Mouse (Mus musculus) hindbrain, postnatal 0 days (tissue): Measurements from ENCODE around the gene Gm39566. TPM values are rescaled to one million over a fixed set of nuclear protein-coding genes. Genes with fewer than 3 reads are reported as not detected.

Experiments
- ATAC-seq: fragments of 200-750 bp; cut with Nextera tagmentation; 2 replicates; pipeline ENCODE4 v1.8.0; 2017; ENCODE audit warnings: mild to moderate bottlenecking, moderate TSS enrichment, moderate library complexity
- DNase-seq: peaks from one replicate; pipeline ENCODE4 v3.0.0-alpha.2; 2015; ENCODE audit warnings: low spot score
- H3K27ac ChIP-seq: fragments of 300-500 bp; sonication (generic); 2 replicates; pipeline ENCODE4 v1.5.1; 2014; ENCODE audit warnings: mild to moderate bottlenecking
- H3K27me3 ChIP-seq: fragments of 300-500 bp; sonication (generic); 2 replicates; pipeline ENCODE4 v1.6.1; 2014; ENCODE audit warnings: low read length, mixed read lengths; ENCODE audit not compliant: insufficient read depth
- H3K36me3 ChIP-seq: fragments of 300-500 bp; sonication (generic); 2 replicates; pipeline ENCODE4 v1.6.1; 2014; ENCODE audit warnings: low read length, mixed read lengths; ENCODE audit not compliant: insufficient read depth
- H3K4me1 ChIP-seq: fragments of 300-500 bp; sonication (generic); 2 replicates; pipeline ENCODE4 v1.6.1; 2014; ENCODE audit warnings: antibody characterized with exemption, low read length, mixed read lengths; ENCODE audit not compliant: insufficient read depth
- H3K4me2 ChIP-seq: fragments of 300-500 bp; sonication (generic); 2 replicates; pipeline ENCODE4 v1.6.1; 2014; ENCODE audit warnings: low read depth, mild to moderate bottlenecking, low read length, moderate library complexity, mixed read lengths
- H3K4me3 ChIP-seq: fragments of 300-500 bp; sonication (generic); 2 replicates; pipeline ENCODE4 v1.5.1; 2014; ENCODE audit warnings: low read length
- H3K9ac ChIP-seq: fragments of 300-500 bp; sonication (generic); replicated peaks from 2 replicates; pipeline ENCODE4 v1.6.1; 2014; ENCODE audit warnings: mild to moderate bottlenecking, low read length, moderate library complexity, mixed read lengths
- H3K9me3 ChIP-seq: fragments of 300-500 bp; sonication (generic); 2 replicates; pipeline ENCODE4 v1.6.1; 2016; ENCODE audit warnings: low read length, mixed read lengths
- CTCF ChIP-seq: IDR thresholded peaks from 2 replicates; pipeline ENCODE4 v1.5.1; 2016; ENCODE audit warnings: antibody characterized with exemption, control low read depth, low read depth
- WGBS: fragments of 180-500 bp; shearing (Covaris S2); extraction: QIAGEN DNeasy Blood & Tissue Kit; methylation state at CpG from one replicate; pipeline ENCODE4 v1.1.7; 2014; 5-methylcytosine and 5-hydroxymethylcytosine counted together
- polyA plus RNA-seq: library from polyadenylated mRNA; unstranded; fragments of >200 nt; fragmentation: Nextera tagmentation; extraction: Ambion mirVana; gene quantifications from 2 replicates; pipeline ENCODE4 v1.2.1, GENCODE M21; 2015
- total RNA-seq: library from RNA; depleted of rRNA; stranded (reverse); fragments of >200 nt; gene quantifications from 2 replicates; pipeline ENCODE4 v1.2.3, GENCODE M21; 2014

The Gm39566 gene
- total and polyA plus RNA-seq, 2 experiments from 2014 or later, result not detected

GRCm38 (mm10) chr11:69803786-69804651 is 11.1 kb downstream of the Gm39566 start:
- peak overlapping the region; percentile 95 for H3K4me2 ChIP-seq
- H3K36me3 ChIP-seq, result no peaks in the 10 kb centered on the region
- 2% methylated on average over 60 of the region's 60 CpGs for WGBS
- H3K9ac ChIP-seq, result peak overlapping the region; percentile 71
- peaks cover 20% of the 10 kb centered on the region for H3K27me3 ChIP-seq
- peaks cover 31% of the 10 kb centered on the region for H3K4me1 ChIP-seq
- DNase-seq (peak; percentile 85), ATAC-seq (peak; percentile 22; the same call in 1 of the 2 replicates)
- peak overlapping the region; percentile 60 for H3K4me3 ChIP-seq
- TF ChIP-seq CTCF, result peak; percentile 48
- H3K9me3 ChIP-seq, result no peaks in the 10 kb centered on the region
- H3K27ac ChIP-seq, result peak overlapping the region; percentile 92; the same call in 1 of the 2 replicates

- no peak for TF ChIP-seq CTCF
- DNase-seq, result no peak
- Histone ChIP-seq H3K9me3 (no peaks in the 10 kb centered on the region), H3K4me3 (peak overlapping the region; percentile 60), H3K36me3 (no peaks in the 10 kb centered on the region), H3K4me1 (peaks cover 33% of the 10 kb centered on the region), H3K27ac (peak overlapping the region; percentile 92), H3K4me2 (peak overlapping the region; percentile 95), H3K9ac (peak overlapping the region; percentile 71), H3K27me3 (peaks cover 20% of the 10 kb centered on the region)
- ATAC-seq, result no peak
- WGBS, result 1% methylated on average over 12 of the region's 12 CpGs
These were observed 11.8 kb downstream of the Gm39566 start for GRCm38 (mm10) chr11:69803328-69803727.

GRCm38 (mm10) chr11:69802648-69803105 is 12.4 kb downstream of the Gm39566 start:
- Histone ChIP-seq H3K4me3 (peak overlapping the region; percentile 60), H3K27me3 (peaks cover 20% of the 10 kb centered on the region), H3K4me1 (peaks cover 33% of the 10 kb centered on the region), H3K9me3 (no peaks in the 10 kb centered on the region), H3K9ac (peak overlapping the region; percentile 71), H3K4me2 (peak overlapping the region; percentile 95), H3K36me3 (no peaks in the 10 kb centered on the region), H3K27ac (peak overlapping the region; percentile 92)
- DNase-seq (peak; percentile 87), ATAC-seq (peak; percentile 13; the same call in 1 of the 2 replicates)
- TF ChIP-seq CTCF, result no peak
- under 1% methylated on average over 33 of the region's 33 CpGs for WGBS

GRCm38 (mm10) chr11:69801379-69801977 is 13.6 kb downstream of the Gm39566 start, which contains the start of gene Fgf11:
Gene Fgf11, minus strand, starts transcription at chr11:69801857.
- Histone ChIP-seq H3K36me3 (no peaks in the 10 kb centered on the region), H3K27ac (peak within 1 kb of the TSS; percentile 92), H3K4me2 (peak within 1 kb of the TSS; percentile 95), H3K27me3 (peaks cover 20% of the 10 kb centered on the region), H3K4me1 (peaks cover 33% of the 10 kb centered on the region), H3K9ac (peak within 1 kb of the TSS; percentile 71), H3K4me3 (peak within 1 kb of the TSS; percentile 60), H3K9me3 (no peaks in the 10 kb centered on the region)
- no peak for TF ChIP-seq CTCF
- DNase-seq (no peak), ATAC-seq (peak; percentile 8; the same call in 1 of the 2 replicates)
- 2% methylated on average over 33 of the region's 33 CpGs for WGBS

GRCm38 (mm10) chr11:69800392-69801197 is 14.5 kb downstream of the Gm39566 start:
- H3K4me3 ChIP-seq, result peak overlapping the region; percentile 60
- H3K4me1 ChIP-seq, result peaks cover 33% of the 10 kb centered on the region
- peak overlapping the region; percentile 71 for H3K9ac ChIP-seq
- H3K27me3 ChIP-seq, result peaks cover 13% of the 10 kb centered on the region
- ATAC-seq, result peak; percentile 82
- no peaks in the 10 kb centered on the region for H3K36me3 ChIP-seq
- WGBS, result under 1% methylated on average over 33 of the region's 36 CpGs
- TF ChIP-seq CTCF, result no peak
- H3K9me3 ChIP-seq, result no peaks in the 10 kb centered on the region
- peak overlapping the region; percentile 95 for H3K4me2 ChIP-seq
- peak overlapping the region; percentile 92 for H3K27ac ChIP-seq
- DNase-seq, result peak; percentile 89

- peak; percentile 75 for DNase-seq
- WGBS, result 2% methylated on average over 11 of the region's 11 CpGs
- peaks cover 33% of the 10 kb centered on the region for H3K4me1 ChIP-seq
These were observed 15.0 kb downstream of the Gm39566 start for GRCm38 (mm10) chr11:69800138-69800391.

More at GRCm38 (mm10) chr11:69800138-69800391, 15.0 kb downstream of the Gm39566 start:
- Histone ChIP-seq H3K27me3 (peaks cover 8% of the 10 kb centered on the region), H3K4me3 (peak overlapping the region; percentile 60), H3K27ac (peak overlapping the region; percentile 92), H3K9me3 (no peaks in the 10 kb centered on the region), H3K36me3 (no peaks in the 10 kb centered on the region), H3K4me2 (peak overlapping the region; percentile 95), H3K9ac (peak overlapping the region; percentile 71)
- TF ChIP-seq CTCF, result no peak
- ATAC-seq, result peak; percentile 22; the same call in 1 of the 2 replicates
